Mouse (Mus musculus) heart, embryonic 11.5 days (tissue): ENCODE data around the gene Gse1. TPM values are rescaled to one million over a fixed set of nuclear protein-coding genes. Genes with fewer than 3 reads are reported as not detected.

ENCODE experiments used
- ATAC-seq: fragments of 200-750 bp; cut with Nextera tagmentation; replicated peaks from 2 replicates; pipeline ENCODE4 v1.8.0; 2017; ENCODE audit warnings: moderate library complexity; ENCODE audit not compliant: insufficient number of reproducible peaks, low FRiP score, low TSS enrichment
- H3K27ac ChIP-seq: fragments of 300-500 bp; sonication (generic); 2 replicates; pipeline ENCODE4 v1.5.1; 2014; ENCODE audit warnings: mild to moderate bottlenecking, low read depth, low read length
- H3K27me3 ChIP-seq: fragments of 300-500 bp; sonication (generic); 2 replicates; pipeline ENCODE4 v1.6.1; 2014; ENCODE audit warnings: mild to moderate bottlenecking, low read length, mixed read lengths; ENCODE audit not compliant: control insufficient read depth, insufficient read depth
- H3K36me3 ChIP-seq: fragments of 300-500 bp; sonication (generic); 2 replicates; pipeline ENCODE4 v1.6.1; 2014; ENCODE audit warnings: mild to moderate bottlenecking, low read length, moderate library complexity, mixed read lengths; ENCODE audit not compliant: control insufficient read depth, insufficient read depth
- H3K4me1 ChIP-seq: fragments of 300-500 bp; sonication (generic); 2 replicates; pipeline ENCODE4 v1.6.1; 2014; ENCODE audit warnings: low read length; ENCODE audit not compliant: control insufficient read depth, insufficient read depth
- H3K4me2 ChIP-seq: fragments of 300-500 bp; sonication (generic); 2 replicates; pipeline ENCODE4 v1.6.1; 2014; ENCODE audit warnings: mild to moderate bottlenecking, moderate library complexity
- H3K4me3 ChIP-seq: fragments of 300-500 bp; sonication (generic); 2 replicates; pipeline ENCODE4 v1.5.1; 2014; ENCODE audit warnings: low read depth, low read length
- H3K9ac ChIP-seq: fragments of 300-500 bp; sonication (generic); 2 replicates; pipeline ENCODE4 v1.6.1; 2014; ENCODE audit warnings: mild to moderate bottlenecking, low read depth, low read length, moderate library complexity
- H3K9me3 ChIP-seq: fragments of 300-500 bp; sonication (generic); replicated peaks from 2 replicates; pipeline ENCODE4 v1.6.1; 2016; ENCODE audit warnings: low read length; ENCODE audit not compliant: control insufficient read depth
- WGBS: fragments of 180-500 bp; shearing (Covaris S2); extraction: QIAGEN DNeasy Blood & Tissue Kit; methylation state at CpG from one replicate; pipeline ENCODE4 v1.1.7; 2014; ENCODE audit not compliant: insufficient replicate concordance; 5-methylcytosine and 5-hydroxymethylcytosine counted together
- polyA plus RNA-seq: library from polyadenylated mRNA; unstranded; fragments of >200 nt; fragmentation: Nextera tagmentation; extraction: Ambion mirVana; gene quantifications from 2 replicates; pipeline ENCODE4 v1.2.1, GENCODE M21; 2014

Gse1 gene
- polyA plus RNA-seq, 1 experiment from 2014 or later: 12.8 TPM

- Histone ChIP-seq H3K4me1 (peaks cover 81% of the 10 kb centered on the region), H3K9ac (peak overlapping the region; percentile 84), H3K36me3 (no peaks in the 10 kb centered on the region), H3K9me3 (no peaks in the 10 kb centered on the region), H3K27me3 (no peaks in the 10 kb centered on the region), H3K27ac (peak overlapping the region; percentile 95), H3K4me2 (peak overlapping the region; percentile 99), H3K4me3 (peak overlapping the region; percentile 77)
- peak; percentile 18; the same call in 1 of the 2 replicates for ATAC-seq
- under 1% methylated on average over 61 of the region's 61 CpGs for WGBS
Measured at GRCm38 (mm10) chr8:120536306-120537206, 308.3 kb downstream of the Gse1 start.

GRCm38 (mm10) chr8:120537207-120537817 lies 309.1 kb downstream of the Gse1 start:
- peak; percentile 75 for ATAC-seq
- peak overlapping the region; percentile 95 for H3K27ac ChIP-seq
- H3K27me3 ChIP-seq: no peaks in the 10 kb centered on the region
- WGBS: under 1% methylated on average over 59 of the region's 79 CpGs
- peak overlapping the region; percentile 84 for H3K9ac ChIP-seq
- H3K9me3 ChIP-seq: no peaks in the 10 kb centered on the region
- no peaks in the 10 kb centered on the region for H3K36me3 ChIP-seq
- H3K4me2 ChIP-seq: peak overlapping the region; percentile 99
- H3K4me1 ChIP-seq: peaks cover 78% of the 10 kb centered on the region
- H3K4me3 ChIP-seq: peak overlapping the region; percentile 77

GRCm38 (mm10) chr8:120537818-120538396 lies 309.7 kb downstream of the Gse1 start:
- H3K4me3 ChIP-seq: peak overlapping the region; percentile 77
- peak overlapping the region; percentile 99 for H3K4me2 ChIP-seq
- peak overlapping the region; percentile 84 for H3K9ac ChIP-seq
- peaks cover 78% of the 10 kb centered on the region for H3K4me1 ChIP-seq
- H3K36me3 ChIP-seq: no peaks in the 10 kb centered on the region
- under 1% methylated on average over 30 of the region's 46 CpGs for WGBS
- no peaks in the 10 kb centered on the region for H3K9me3 ChIP-seq
- no peak for ATAC-seq
- H3K27me3 ChIP-seq: no peaks in the 10 kb centered on the region
- peak overlapping the region; percentile 95 for H3K27ac ChIP-seq

- peak overlapping the region; percentile 84 for H3K9ac ChIP-seq
- no peaks in the 10 kb centered on the region for H3K36me3 ChIP-seq
- H3K9me3 ChIP-seq: no peaks in the 10 kb centered on the region
- peak overlapping the region; percentile 77 for H3K4me3 ChIP-seq
- peaks cover 78% of the 10 kb centered on the region for H3K4me1 ChIP-seq
- H3K27ac ChIP-seq: peak overlapping the region; percentile 95
- 1% methylated on average over 37 of the region's 37 CpGs for WGBS
- ATAC-seq: no peak
- H3K27me3 ChIP-seq: no peaks in the 10 kb centered on the region
- H3K4me2 ChIP-seq: peak overlapping the region; percentile 99
Measured at GRCm38 (mm10) chr8:120538397-120539240, 310.4 kb downstream of the Gse1 start.

GRCm38 (mm10) chr8:120539381-120539774 lies 311.1 kb downstream of the Gse1 start:
- peak overlapping the region; percentile 46; the same call in 1 of the 2 replicates for H3K9ac ChIP-seq
- H3K27ac ChIP-seq: peak overlapping the region; percentile 95
- H3K4me1 ChIP-seq: peaks cover 75% of the 10 kb centered on the region
- H3K4me2 ChIP-seq: peak overlapping the region; percentile 99
- no peaks in the 10 kb centered on the region for H3K27me3 ChIP-seq
- no peaks in the 10 kb centered on the region for H3K36me3 ChIP-seq
- 36% methylated on average over 6 of the region's 6 CpGs for WGBS
- H3K4me3 ChIP-seq: peak overlapping the region; percentile 77
- no peaks in the 10 kb centered on the region for H3K9me3 ChIP-seq
- ATAC-seq: no peak

GRCm38 (mm10) chr8:120539775-120540625 lies 311.7 kb downstream of the Gse1 start:
- 22% methylated on average over 21 of the region's 23 CpGs for WGBS
- Histone ChIP-seq H3K27ac (peak overlapping the region; percentile 95), H3K4me3 (0 out of 2 replicates have a peak overlapping the region, but pooled peaks have one; percentile 5), H3K27me3 (no peaks in the 10 kb centered on the region), H3K4me1 (peaks cover 70% of the 10 kb centered on the region), H3K4me2 (peak overlapping the region; percentile 99), H3K36me3 (no peaks in the 10 kb centered on the region), H3K9me3 (no peaks in the 10 kb centered on the region), H3K9ac (peak overlapping the region; percentile 46)
- no peak for ATAC-seq

- 38% methylated on average over 13 of the region's 13 CpGs for WGBS
- H3K9me3 ChIP-seq: no peaks in the 10 kb centered on the region
- no peaks in the 10 kb centered on the region for H3K36me3 ChIP-seq
- H3K4me1 ChIP-seq: peaks cover 80% of the 10 kb centered on the region
- no peak overlapping the region; the same call in 1 of the 2 replicates for H3K4me3 ChIP-seq
- no peaks in the 10 kb centered on the region for H3K27me3 ChIP-seq
- H3K27ac ChIP-seq: peak overlapping the region; percentile 59
- peak overlapping the region; percentile 19; the same call in 1 of the 2 replicates for H3K4me2 ChIP-seq
- H3K9ac ChIP-seq: 0 out of 2 replicates have a peak overlapping the region, but pooled peaks have one; percentile 43
- ATAC-seq: no peak
Measured at GRCm38 (mm10) chr8:120542995-120543394, 314.7 kb downstream of the Gse1 start.
